Mouse (Mus musculus): ENCODE data around the gene Mre11a.

GRCm38 (mm10) chr9:14858170-14858706 is 73.8 kb downstream of the Mre11a start:
- TF ChIP-seq CTCF (IDR thresholded peaks at IDR 0.05) (no peak), EP300 (IDR thresholded peaks at IDR 0.05) (no peak)

All from lung, postnatal 0 days (tissue).